Mouse (Mus musculus) C2C12 (cell line): ENCODE data around the gene Snx8.

Experiments used
- CEBPB ChIP-seq: IDR thresholded peaks from one replicate; pipeline ENCODE4 v1.6.1; 2011; ENCODE audit warnings: low read depth, mild to moderate bottlenecking, control low read depth, moderate library complexity
- CTCF ChIP-seq: IDR thresholded peaks from one replicate; pipeline ENCODE4 v1.5.1; 2011; ENCODE audit not compliant: control insufficient read depth, insufficient read depth, insufficient read length
- MAX ChIP-seq: IDR thresholded peaks from one replicate; pipeline ENCODE4 v1.6.1; 2011; ENCODE audit warnings: mild to moderate bottlenecking, control low read depth
- MYOD1 ChIP-seq: IDR thresholded peaks from one replicate; pipeline ENCODE4 v1.6.1; 2011; ENCODE audit warnings: low read depth; ENCODE audit not compliant: control insufficient read depth, insufficient read length
- MYOG ChIP-seq: IDR thresholded peaks from one replicate; pipeline ENCODE4 v1.6.1; 2011; ENCODE audit not compliant: control insufficient read depth, insufficient read length; ENCODE audit errors: extremely low read depth
- USF1 ChIP-seq: IDR thresholded peaks from one replicate; pipeline ENCODE4 v1.6.1; 2011; ENCODE audit warnings: low read depth, mild to moderate bottlenecking, control low read depth, moderate library complexity

GRCm38 (mm10) chr5:140382688-140383087, 6.4 kb downstream of the Snx8 start:
- TF ChIP-seq CTCF, result no peak
- no peak for TF ChIP-seq USF1
- no peak for TF ChIP-seq MYOD1
- TF ChIP-seq MYOG, result no peak
- TF ChIP-seq MAX, result no peak
- TF ChIP-seq CEBPB, result no peak
